Mouse (Mus musculus): ENCODE measurements around the gene 9930021J03Rik. TPM values are rescaled to one million over a fixed set of nuclear protein-coding genes. Genes with fewer than 3 reads are reported as not detected.

The 9930021J03Rik gene
- polyA plus RNA-seq, 1 experiment from 2014 or later, result 10.1 TPM

DNA sequence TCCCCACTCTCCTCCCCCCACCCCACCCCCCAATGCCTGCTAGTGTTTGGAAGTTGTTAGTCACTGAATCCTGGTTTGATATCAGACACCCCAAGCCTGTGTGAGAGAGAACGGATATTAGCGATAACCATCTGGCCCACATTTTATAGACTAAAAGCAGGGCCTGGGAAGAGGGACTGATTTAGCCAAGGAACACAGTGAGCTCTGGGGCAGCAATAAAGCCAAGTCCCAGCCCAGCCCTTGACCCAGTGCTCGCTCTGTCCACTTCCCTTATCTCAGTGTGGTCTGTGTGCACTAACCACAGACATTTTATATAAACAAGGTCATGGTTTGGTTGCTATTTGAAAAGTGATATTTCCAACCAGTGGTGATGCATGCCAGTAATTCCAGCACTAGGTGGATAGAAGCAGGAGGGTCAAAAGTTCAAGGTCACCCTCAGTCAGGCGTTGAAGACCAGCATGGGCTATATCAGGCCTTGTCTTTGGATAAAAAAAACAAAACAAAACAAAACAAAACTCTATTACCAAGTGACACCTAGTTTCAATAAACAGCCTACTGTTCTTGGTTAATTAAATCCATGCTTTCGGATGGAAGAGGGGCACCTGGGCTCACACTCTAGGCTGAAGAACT is 138.7 kb downstream of the 9930021J03Rik start:
- no peaks in the 10 kb centered on the region for H3K27me3 ChIP-seq (ENCODE audit: control insufficient read depth, insufficient read depth, low read length)
- no peaks in the 10 kb centered on the region for H3K9me3 ChIP-seq (ENCODE audit: control insufficient read depth, low read length)
- H3K4me2 ChIP-seq (replicated peaks), result no peak overlapping the region
- DNase-seq (ENCODE audit: low spot score) (no peak), ATAC-seq (ENCODE audit: low FRiP score) (no peak)
- H3K36me3 ChIP-seq (replicated peaks; ENCODE audit: control insufficient read depth, insufficient read depth), result no peaks in the 10 kb centered on the region
- no peak overlapping the region for H3K9ac ChIP-seq
- WGBS, result 88% methylated on average over 5 of the region's 5 CpGs
- H3K4me3 ChIP-seq (replicated peaks; ENCODE audit: low read length), result no peak overlapping the region
- H3K4me1 ChIP-seq (replicated peaks; ENCODE audit: control insufficient read depth, insufficient read depth, low read length), result no peaks in the 10 kb centered on the region
- no peak overlapping the region for H3K27ac ChIP-seq

DNA sequence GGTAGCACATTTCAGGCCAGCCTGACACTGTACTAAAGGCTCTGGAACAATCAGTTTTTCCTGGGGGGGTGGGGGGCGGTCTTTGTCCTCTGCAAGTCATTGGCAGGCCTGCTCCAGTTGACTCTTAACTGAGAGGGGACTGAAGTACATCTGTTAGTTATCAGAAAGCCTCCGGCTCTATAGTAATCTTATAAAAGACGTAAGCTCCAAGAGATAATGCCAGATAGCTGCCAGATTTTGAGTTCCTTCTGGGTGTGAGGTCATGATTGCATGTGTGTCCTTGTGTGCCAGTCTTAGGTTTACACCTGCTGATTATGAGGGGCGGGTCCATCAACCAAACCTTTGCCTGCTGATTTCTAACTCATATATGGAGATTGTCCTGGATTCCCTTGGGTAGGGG is 139.6 kb downstream of the 9930021J03Rik start:
- DNase-seq (ENCODE audit: low spot score) (no peak), ATAC-seq (ENCODE audit: low FRiP score) (no peak)
- H3K4me3 ChIP-seq (replicated peaks; ENCODE audit: low read length), result no peak overlapping the region
- H3K9me3 ChIP-seq (ENCODE audit: control insufficient read depth, low read length), result no peaks in the 10 kb centered on the region
- no peaks in the 10 kb centered on the region for H3K36me3 ChIP-seq (replicated peaks; ENCODE audit: control insufficient read depth, insufficient read depth)
- no peaks in the 10 kb centered on the region for H3K4me1 ChIP-seq (replicated peaks; ENCODE audit: control insufficient read depth, insufficient read depth, low read length)
- H3K4me2 ChIP-seq (replicated peaks), result no peak overlapping the region
- 86% methylated on average over 4 of the region's 4 CpGs for WGBS
- H3K27me3 ChIP-seq (ENCODE audit: control insufficient read depth, insufficient read depth, low read length), result no peaks in the 10 kb centered on the region
- no peak overlapping the region for H3K27ac ChIP-seq
- H3K9ac ChIP-seq, result no peak overlapping the region

DNA sequence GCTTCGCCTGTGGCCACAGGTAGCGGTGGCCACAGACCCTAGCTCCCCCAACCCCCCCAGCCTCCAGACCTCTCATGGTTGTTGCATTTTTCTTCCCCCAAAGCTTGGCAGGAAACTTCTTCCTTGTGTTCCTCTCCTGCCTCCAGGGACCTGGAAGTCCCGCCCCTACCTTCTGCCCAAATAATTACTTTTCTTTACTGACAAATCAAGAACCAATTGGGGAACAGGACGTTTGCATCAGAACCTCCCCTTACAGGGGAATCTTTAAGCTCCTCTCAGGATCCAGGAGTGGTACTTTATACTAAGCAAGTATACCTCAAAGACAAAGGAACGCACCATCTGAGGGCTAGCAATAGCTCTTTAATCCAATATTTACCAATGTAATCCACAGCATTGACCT is 140.9 kb downstream of the 9930021J03Rik start:
- Histone ChIP-seq H3K9ac (no peak overlapping the region), H3K4me1 (replicated peaks; ENCODE audit: control insufficient read depth, insufficient read depth, low read length) (no peaks in the 10 kb centered on the region), H3K27me3 (ENCODE audit: control insufficient read depth, insufficient read depth, low read length) (no peaks in the 10 kb centered on the region), H3K9me3 (ENCODE audit: control insufficient read depth, low read length) (no peaks in the 10 kb centered on the region), H3K27ac (no peak overlapping the region), H3K4me2 (replicated peaks) (no peak overlapping the region), H3K4me3 (replicated peaks; ENCODE audit: low read length) (no peak overlapping the region), H3K36me3 (replicated peaks; ENCODE audit: control insufficient read depth, insufficient read depth) (no peaks in the 10 kb centered on the region)
- ATAC-seq (ENCODE audit: low FRiP score) (no peak), DNase-seq (ENCODE audit: low spot score) (no peak)
- WGBS, result 84% methylated on average over 5 of the region's 5 CpGs

Other genes starting within 250 kb of the 9930021J03Rik start
- 9.6 and 10.8 TPM in 2 replicates for gene Ermp1, start 157.6 kb downstream of the 9930021J03Rik start, polyA plus RNA-seq (2014; fragmentation: Nextera tagmentation; extraction: Ambion mirVana)
- not detected in 2 replicates for gene Mlana, start 108.2 kb downstream of the 9930021J03Rik start, polyA plus RNA-seq (2014; fragmentation: Nextera tagmentation; extraction: Ambion mirVana)
- 60.7 and 72.3 TPM in 2 replicates for gene Ranbp6, start 7.0 kb upstream of the 9930021J03Rik start, polyA plus RNA-seq (2014; fragmentation: Nextera tagmentation; extraction: Ambion mirVana)
- gene Il33, start 119.1 kb upstream of the 9930021J03Rik start, polyA plus RNA-seq (2014; fragmentation: Nextera tagmentation; extraction: Ambion mirVana), result 2.0 and 2.3 TPM in 2 replicates
- not detected in 2 replicates for gene Trpd52l3, start 197.8 kb upstream of the 9930021J03Rik start, polyA plus RNA-seq (2014; fragmentation: Nextera tagmentation; extraction: Ambion mirVana)
- gene Uhrf2, start 224.5 kb upstream of the 9930021J03Rik start, polyA plus RNA-seq (2014; fragmentation: Nextera tagmentation; extraction: Ambion mirVana), result 52.3 and 59.2 TPM in 2 replicates